Mouse (Mus musculus): ENCODE results near the gene Mrps18b. TPM values are rescaled to one million over a fixed set of nuclear protein-coding genes. Genes with fewer than 3 reads are reported as not detected.
A peak's percentile ranks its signal among the peaks of the same experiment; 100 is the strongest.

Mrps18b gene
- polyA plus RNA-seq, 1 experiment = 65.1 TPM

- 65% methylated on average over 9 of the region's 9 CpGs for WGBS
- Histone ChIP-seq H3K27me3 (ENCODE audit: control insufficient read depth, insufficient read depth, low read length) (no peaks in the 10 kb centered on the region), H3K4me1 (ENCODE audit: control insufficient read depth, insufficient read depth, low read length) (peaks cover 3% of the 10 kb centered on the region; the same call in 1 of the 2 replicates), H3K4me3 (replicated peaks; ENCODE audit: insufficient read depth, low read depth, low read length) (no peak overlapping the region), H3K27ac (ENCODE audit: insufficient read depth, low read length) (no peak overlapping the region)
- DNase-seq = no peak
- TF ChIP-seq POLR2A (IDR thresholded peaks at IDR 0.05; ENCODE audit: borderline replicate concordance, insufficient read depth, low read length) (no peak), CTCF (IDR thresholded peaks at IDR 0.05; ENCODE audit: borderline replicate concordance, insufficient read depth, low read depth, low read length) (no peak)
These were observed 45.9 kb downstream of the Mrps18b start for GRCm38 (mm10) chr17:35870151-35870883.

- DNase-seq = no peak
- no peaks in the 10 kb centered on the region for H3K27me3 ChIP-seq (ENCODE audit: control insufficient read depth, insufficient read depth, low read length)
- H3K4me3 ChIP-seq (replicated peaks; ENCODE audit: insufficient read depth, low read depth, low read length) = no peak overlapping the region
- peaks cover 3% of the 10 kb centered on the region; the same call in 1 of the 2 replicates for H3K4me1 ChIP-seq (ENCODE audit: control insufficient read depth, insufficient read depth, low read length)
- H3K27ac ChIP-seq (ENCODE audit: insufficient read depth, low read length) = no peak overlapping the region; the same call in 1 of the 2 replicates
- TF ChIP-seq POLR2A (IDR thresholded peaks at IDR 0.05; ENCODE audit: borderline replicate concordance, insufficient read depth, low read length) = no peak
- no peak for TF ChIP-seq CTCF (IDR thresholded peaks at IDR 0.05; ENCODE audit: borderline replicate concordance, insufficient read depth, low read depth, low read length)
- 30% methylated on average over 7 of the region's 7 CpGs for WGBS
These were observed 46.7 kb downstream of the Mrps18b start for GRCm38 (mm10) chr17:35869346-35870067.

GRCm38 (mm10) chr17:35868961-35869345 is 47.2 kb downstream of the Mrps18b start:
- TF ChIP-seq CTCF (IDR thresholded peaks at IDR 0.05; ENCODE audit: borderline replicate concordance, insufficient read depth, low read depth, low read length) (no peak), POLR2A (IDR thresholded peaks at IDR 0.05; ENCODE audit: borderline replicate concordance, insufficient read depth, low read length) (no peak)
- DNase-seq = no peak
- Histone ChIP-seq H3K27me3 (ENCODE audit: control insufficient read depth, insufficient read depth, low read length) (no peaks in the 10 kb centered on the region), H3K27ac (ENCODE audit: insufficient read depth, low read length) (no peak overlapping the region), H3K4me1 (ENCODE audit: control insufficient read depth, insufficient read depth, low read length) (peaks cover 3% of the 10 kb centered on the region; the same call in 1 of the 2 replicates), H3K4me3 (replicated peaks; ENCODE audit: insufficient read depth, low read depth, low read length) (peak overlapping the region; percentile 5)
- WGBS = 23% methylated on average over 7 of the region's 7 CpGs

- no peaks in the 10 kb centered on the region for H3K4me1 ChIP-seq (ENCODE audit: control insufficient read depth, insufficient read depth, low read length)
These were observed 47.9 kb downstream of the Mrps18b start for GRCm38 (mm10) chr17:35868165-35868820.

GRCm38 (mm10) chr17:35866911-35867890 is 49.0 kb downstream of the Mrps18b start:
- no peak overlapping the region for H3K27ac ChIP-seq (ENCODE audit: insufficient read depth, low read length)
- peak overlapping the region; percentile 61 for H3K4me3 ChIP-seq (replicated peaks; ENCODE audit: insufficient read depth, low read depth, low read length)
- DNase-seq = peak in 1 of 2 experiments; percentile 29
- H3K4me1 ChIP-seq (ENCODE audit: control insufficient read depth, insufficient read depth, low read length) = no peaks in the 10 kb centered on the region
- 18% methylated on average over 26 of the region's 26 CpGs for WGBS
- TF ChIP-seq POLR2A (IDR thresholded peaks at IDR 0.05; ENCODE audit: borderline replicate concordance, insufficient read depth, low read length) (no peak), CTCF (IDR thresholded peaks at IDR 0.05; ENCODE audit: borderline replicate concordance, insufficient read depth, low read depth, low read length) (no peak)
- no peaks in the 10 kb centered on the region for H3K27me3 ChIP-seq (ENCODE audit: control insufficient read depth, insufficient read depth, low read length)

More at GRCm38 (mm10) chr17:35868165-35868820, 47.9 kb downstream of the Mrps18b start:
- Histone ChIP-seq H3K4me3 (replicated peaks; ENCODE audit: insufficient read depth, low read depth, low read length) (peak overlapping the region; percentile 10), H3K27ac (ENCODE audit: insufficient read depth, low read length) (no peak overlapping the region), H3K27me3 (ENCODE audit: control insufficient read depth, insufficient read depth, low read length) (no peaks in the 10 kb centered on the region)
- no peak for DNase-seq
- WGBS = 35% methylated on average over 17 of the region's 17 CpGs
- TF ChIP-seq CTCF (IDR thresholded peaks at IDR 0.05; ENCODE audit: borderline replicate concordance, insufficient read depth, low read depth, low read length) (no peak), POLR2A (IDR thresholded peaks at IDR 0.05; ENCODE audit: borderline replicate concordance, insufficient read depth, low read length) (no peak)

GRCm38 (mm10) chr17:35866281-35866831 is 49.8 kb downstream of the Mrps18b start:
- no peaks in the 10 kb centered on the region for H3K27me3 ChIP-seq (ENCODE audit: control insufficient read depth, insufficient read depth, low read length)

More at GRCm38 (mm10) chr17:35866281-35866831, 49.8 kb downstream of the Mrps18b start:
- H3K4me3 ChIP-seq (replicated peaks; ENCODE audit: insufficient read depth, low read depth, low read length) = peak overlapping the region; percentile 61
- DNase-seq = peak; percentile 34 to 44
- TF ChIP-seq POLR2A (IDR thresholded peaks at IDR 0.05; ENCODE audit: borderline replicate concordance, insufficient read depth, low read length) (no peak), CTCF (IDR thresholded peaks at IDR 0.05; ENCODE audit: borderline replicate concordance, insufficient read depth, low read depth, low read length) (no peak)
- WGBS = under 1% methylated on average over 38 of the region's 38 CpGs
- peak overlapping the region; percentile 45; the same call in 1 of the 2 replicates for H3K27ac ChIP-seq (ENCODE audit: insufficient read depth, low read length)
- H3K4me1 ChIP-seq (ENCODE audit: control insufficient read depth, insufficient read depth, low read length) = no peaks in the 10 kb centered on the region
